Mouse (Mus musculus) ES-E14 (cell line): ENCODE results near the gene Tas2r105.

Source experiments
- MAFK ChIP-seq: IDR thresholded peaks from 2 replicates; pipeline ENCODE4 v1.6.1; 2014; ENCODE audit warnings: mild to moderate bottlenecking, low read depth, low read length, inconsistent platforms; ENCODE audit not compliant: insufficient read depth
- ZNF384 ChIP-seq: IDR thresholded peaks from 2 replicates; pipeline ENCODE4 v1.6.1; 2012; ENCODE audit warnings: low read depth, low read length, inconsistent platforms

DNA sequence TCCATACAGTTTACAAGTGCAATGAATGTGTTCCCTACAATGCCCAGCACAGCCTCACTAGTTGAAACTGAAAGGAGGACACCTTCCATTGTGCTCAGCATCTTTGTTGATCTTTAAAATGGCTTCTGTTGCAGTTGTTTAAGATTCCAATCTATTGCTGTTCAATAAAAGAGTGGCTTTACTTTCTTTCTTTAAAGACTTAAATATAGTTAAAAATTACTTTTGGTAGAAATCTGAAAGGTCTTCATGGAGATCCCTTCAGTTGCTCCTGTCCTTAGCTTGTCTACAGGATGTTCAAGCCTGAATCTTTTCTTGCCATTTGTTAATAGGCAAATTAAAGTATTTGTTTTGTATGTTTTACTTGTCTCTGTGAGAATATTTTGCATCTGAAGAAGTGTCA, 2.7 kb upstream of the Tas2r105 start, which contains the start of gene Tas2r114:
- no peak for TF ChIP-seq MAFK
- TF ChIP-seq ZNF384, result no peak
